Mouse (Mus musculus): ENCODE measurements around the gene B3galt6. TPM values are rescaled to one million over a fixed set of nuclear protein-coding genes. Genes with fewer than 3 reads are reported as not detected.

B3galt6 gene
- polyA plus RNA-seq, 1 experiment from 2014 or later, result 26.9 TPM

- Histone ChIP-seq H3K4me3 (replicated peaks) (no peak overlapping the region), H3K36me3 (peaks cover 43% of the 10 kb centered on the region), H3K9ac (replicated peaks) (no peak overlapping the region), H3K27ac (no peak overlapping the region), H3K27me3 (no peaks in the 10 kb centered on the region), H3K4me2 (replicated peaks) (no peak overlapping the region), H3K4me1 (replicated peaks) (no peaks in the 10 kb centered on the region), H3K9me3 (no peaks in the 10 kb centered on the region)
- ATAC-seq, result no peak
- WGBS, result 86% methylated on average over 9 of the region's 9 CpGs
Measured at GRCm38 (mm10) chr4:156023520-156023919, 31.1 kb upstream of the B3galt6 start.

GRCm38 (mm10) chr4:156021942-156022419 lies 29.5 kb upstream of the B3galt6 start:
- H3K4me3 ChIP-seq (replicated peaks), result no peak overlapping the region
- 87% methylated on average over 9 of the region's 9 CpGs for WGBS

GRCm38 (mm10) chr4:156021381-156021780 lies 28.9 kb upstream of the B3galt6 start:
- Histone ChIP-seq H3K4me3 (replicated peaks) (no peak overlapping the region), H3K36me3 (peaks cover 27% of the 10 kb centered on the region), H3K4me1 (replicated peaks) (no peaks in the 10 kb centered on the region), H3K9me3 (no peaks in the 10 kb centered on the region), H3K27me3 (no peaks in the 10 kb centered on the region), H3K9ac (replicated peaks) (no peak overlapping the region), H3K4me2 (replicated peaks) (no peak overlapping the region), H3K27ac (no peak overlapping the region)
- WGBS, result 83% methylated on average over 3 of the region's 3 CpGs
- ATAC-seq, result no peak

More at GRCm38 (mm10) chr4:156021942-156022419, 29.5 kb upstream of the B3galt6 start:
- no peaks in the 10 kb centered on the region for H3K27me3 ChIP-seq
- H3K4me1 ChIP-seq (replicated peaks), result no peaks in the 10 kb centered on the region
- H3K4me2 ChIP-seq (replicated peaks), result no peak overlapping the region
- H3K27ac ChIP-seq, result no peak overlapping the region
- no peak overlapping the region for H3K9ac ChIP-seq (replicated peaks)
- no peaks in the 10 kb centered on the region for H3K9me3 ChIP-seq
- ATAC-seq, result no peak
- peaks cover 28% of the 10 kb centered on the region for H3K36me3 ChIP-seq

DNA sequence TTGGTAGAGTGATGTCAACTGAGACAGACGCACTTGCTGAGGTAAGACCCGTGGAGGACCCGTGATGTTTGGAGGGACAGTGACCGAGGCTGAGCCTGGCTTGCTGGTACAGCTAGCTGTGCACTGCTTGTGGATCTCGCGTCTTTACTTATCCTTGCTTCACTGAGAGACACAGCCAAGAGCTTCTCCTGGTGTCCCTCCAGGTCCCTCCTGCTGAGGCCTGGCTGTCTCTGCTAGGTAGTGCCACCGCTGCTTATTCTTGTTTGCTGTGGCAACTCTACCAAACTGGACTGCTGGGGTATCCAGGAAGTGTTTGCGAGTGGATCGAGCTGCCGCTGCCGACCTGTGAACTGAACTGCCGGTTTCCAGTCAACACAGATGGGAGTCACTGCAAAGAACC lies 27.3 kb upstream of the B3galt6 start:
- no peak for ATAC-seq
- WGBS, result 93% methylated on average over 12 of the region's 12 CpGs

DNA sequence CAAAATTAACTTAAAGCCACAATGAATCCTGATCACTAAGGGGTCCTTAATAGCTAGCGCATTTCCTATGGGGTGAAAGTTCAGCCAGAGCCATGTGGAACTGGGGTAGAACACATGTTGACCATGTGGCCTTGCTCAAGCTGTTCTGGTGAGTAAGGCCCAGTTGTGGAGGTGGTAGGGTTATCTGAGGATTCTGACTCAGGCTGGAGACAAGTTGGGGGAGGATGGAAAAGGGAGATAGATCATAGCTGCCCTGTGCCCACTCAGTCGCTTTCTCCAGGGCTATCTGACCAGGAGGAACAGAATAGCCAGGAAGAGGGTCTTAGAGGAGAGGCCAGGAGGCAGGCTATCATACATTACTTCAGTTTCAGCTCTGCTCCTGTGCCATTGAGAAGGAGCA lies 22.0 kb upstream of the B3galt6 start:
- WGBS, result 91% methylated on average over 2 of the region's 2 CpGs

More for the DNA sequence above, 27.3 kb upstream of the B3galt6 start:
- H3K36me3 ChIP-seq, result peaks cover 29% of the 10 kb centered on the region
- H3K4me3 ChIP-seq (replicated peaks), result no peak overlapping the region
- no peaks in the 10 kb centered on the region for H3K9me3 ChIP-seq
- H3K4me2 ChIP-seq (replicated peaks), result no peak overlapping the region
- no peak overlapping the region for H3K9ac ChIP-seq (replicated peaks)
- H3K27ac ChIP-seq, result no peak overlapping the region
- no peaks in the 10 kb centered on the region for H3K27me3 ChIP-seq
- no peaks in the 10 kb centered on the region for H3K4me1 ChIP-seq (replicated peaks)

GRCm38 (mm10) chr4:156013637-156014036 lies 21.2 kb upstream of the B3galt6 start, which contains the start of gene Tnfrsf4:
Tnfrsf4 (plus strand) TSS chr4:156013843.
- no peak within 1 kb of the TSS for H3K27ac ChIP-seq
- 87% methylated on average over 8 of the region's 8 CpGs for WGBS
- H3K4me3 ChIP-seq (replicated peaks), result no peak within 1 kb of the TSS
- H3K27me3 ChIP-seq, result no peaks in the 10 kb centered on the region
- no peak within 1 kb of the TSS for H3K9ac ChIP-seq (replicated peaks)
- H3K36me3 ChIP-seq, result peaks cover 65% of the 10 kb centered on the region
- ATAC-seq, result no peak
- no peaks in the 10 kb centered on the region for H3K4me1 ChIP-seq (replicated peaks)
- no peak within 1 kb of the TSS for H3K4me2 ChIP-seq (replicated peaks)
- no peaks in the 10 kb centered on the region for H3K9me3 ChIP-seq

More for the DNA sequence above, 22.0 kb upstream of the B3galt6 start:
- no peak for ATAC-seq
- Histone ChIP-seq H3K9me3 (no peaks in the 10 kb centered on the region), H3K4me3 (replicated peaks) (no peak overlapping the region), H3K27ac (no peak overlapping the region), H3K4me1 (replicated peaks) (no peaks in the 10 kb centered on the region), H3K27me3 (no peaks in the 10 kb centered on the region), H3K9ac (replicated peaks) (no peak overlapping the region), H3K36me3 (peaks cover 57% of the 10 kb centered on the region), H3K4me2 (replicated peaks) (no peak overlapping the region)

DNA sequence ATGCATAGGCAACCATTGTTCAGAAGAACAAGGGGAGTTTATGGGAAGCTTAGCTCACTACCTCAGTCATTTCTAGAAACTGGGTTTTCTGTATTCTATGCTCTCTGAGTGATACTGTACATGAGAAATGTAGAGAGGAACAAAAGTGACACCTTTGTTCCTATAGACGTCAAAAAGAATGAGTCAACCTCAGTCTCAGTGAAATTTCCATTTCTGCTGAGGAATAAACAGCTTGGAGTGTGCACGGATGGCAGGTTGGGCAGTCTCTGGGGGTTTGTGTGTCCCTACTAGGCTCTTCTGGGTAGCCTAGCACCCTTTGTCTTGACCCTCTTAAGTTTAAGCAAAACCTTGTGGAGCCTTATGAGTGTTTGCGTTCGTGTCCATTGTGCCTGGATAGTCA lies 15.9 kb upstream of the B3galt6 start:
- peaks cover 88% of the 10 kb centered on the region for H3K36me3 ChIP-seq
- ATAC-seq, result no peak
- H3K27ac ChIP-seq, result no peak overlapping the region
- no peak overlapping the region for H3K4me3 ChIP-seq (replicated peaks)
- no peak overlapping the region for H3K9ac ChIP-seq (replicated peaks)
- no peaks in the 10 kb centered on the region for H3K27me3 ChIP-seq
- H3K9me3 ChIP-seq, result no peaks in the 10 kb centered on the region
- H3K4me2 ChIP-seq (replicated peaks), result no peak overlapping the region
- WGBS, result 94% methylated on average over 4 of the region's 4 CpGs
- no peaks in the 10 kb centered on the region for H3K4me1 ChIP-seq (replicated peaks)

DNA sequence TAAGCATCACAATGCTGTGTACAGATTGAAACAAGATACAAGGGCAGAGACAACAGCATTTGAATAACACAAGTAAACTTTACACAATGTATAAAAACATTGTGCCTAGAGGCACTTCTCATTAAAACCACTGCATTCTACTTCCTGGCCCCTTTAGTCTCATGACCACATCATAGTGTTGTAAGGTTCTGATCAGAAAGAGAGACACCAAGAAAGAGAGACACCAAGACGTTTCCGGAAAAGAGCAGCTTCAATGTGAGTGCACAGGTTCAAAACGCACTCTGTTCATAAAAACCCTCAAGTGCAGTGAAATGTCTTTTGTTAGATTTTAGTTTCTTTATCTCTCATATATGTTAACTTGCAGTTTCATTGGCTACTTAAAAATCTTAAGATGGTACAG lies 11.7 kb upstream of the B3galt6 start:
- Histone ChIP-seq H3K9me3 (no peaks in the 10 kb centered on the region), H3K27me3 (no peaks in the 10 kb centered on the region), H3K4me1 (replicated peaks) (no peaks in the 10 kb centered on the region), H3K36me3 (peaks cover 92% of the 10 kb centered on the region), H3K4me2 (replicated peaks) (no peak overlapping the region), H3K4me3 (replicated peaks) (no peak overlapping the region), H3K9ac (replicated peaks) (no peak overlapping the region), H3K27ac (no peak overlapping the region)
- ATAC-seq, result no peak
- WGBS, result 95% methylated on average over 3 of the region's 3 CpGs

GRCm38 (mm10) chr4:155993606-155994005 lies 1.2 kb upstream of the B3galt6 start:
- Histone ChIP-seq H3K4me3 (replicated peaks) (peak overlapping the region; percentile 89), H3K27ac (peak overlapping the region; percentile 94), H3K9me3 (no peaks in the 10 kb centered on the region), H3K4me1 (replicated peaks) (peaks cover 37% of the 10 kb centered on the region), H3K4me2 (replicated peaks) (peak overlapping the region; percentile 83), H3K9ac (replicated peaks) (peak overlapping the region; percentile 85), H3K36me3 (peaks cover 33% of the 10 kb centered on the region), H3K27me3 (no peaks in the 10 kb centered on the region)
- no peak for ATAC-seq
- WGBS, result 6% methylated on average over 15 of the region's 15 CpGs

- peak; percentile 86 for ATAC-seq
- Histone ChIP-seq H3K9me3 (no peaks in the 10 kb centered on the region), H3K9ac (replicated peaks) (peak overlapping the region; percentile 85), H3K36me3 (peaks cover 27% of the 10 kb centered on the region), H3K27me3 (no peaks in the 10 kb centered on the region), H3K4me1 (replicated peaks) (peaks cover 37% of the 10 kb centered on the region), H3K27ac (peak overlapping the region; percentile 94), H3K4me2 (replicated peaks) (peak overlapping the region; percentile 83), H3K4me3 (replicated peaks) (peak overlapping the region; percentile 89)
- WGBS, result under 1% methylated on average over 70 of the region's 70 CpGs
Measured at GRCm38 (mm10) chr4:155992906-155993547, 578 bp upstream of the B3galt6 start.

DNA sequence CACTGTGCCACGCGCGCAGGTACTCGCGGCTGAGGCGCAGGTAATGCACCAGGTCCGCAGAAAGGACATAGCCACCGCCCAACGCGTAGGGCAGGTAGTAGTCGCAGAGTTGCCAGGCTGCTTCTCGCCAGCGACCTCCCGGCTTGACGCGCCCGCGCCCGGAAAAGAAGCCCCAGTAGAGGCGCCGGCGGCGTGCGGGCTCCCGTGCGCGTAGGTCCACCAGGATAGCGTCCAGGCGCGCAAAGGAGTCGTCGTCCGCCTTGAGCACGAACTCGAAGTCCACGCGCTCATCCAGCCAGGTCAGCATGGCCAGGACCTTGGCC lies 580 bp downstream of the B3galt6 start:
- H3K9ac ChIP-seq (replicated peaks), result peak overlapping the region; percentile 80
- peaks cover 16% of the 10 kb centered on the region for H3K36me3 ChIP-seq
- H3K4me1 ChIP-seq (replicated peaks), result peaks cover 37% of the 10 kb centered on the region
- peak overlapping the region; percentile 89 for H3K4me3 ChIP-seq (replicated peaks)
- no peaks in the 10 kb centered on the region for H3K9me3 ChIP-seq
- H3K27me3 ChIP-seq, result no peaks in the 10 kb centered on the region
- peak overlapping the region; percentile 98 for H3K4me2 ChIP-seq (replicated peaks)
- WGBS, result 32% methylated on average over 37 of the region's 37 CpGs
- peak overlapping the region; percentile 94 for H3K27ac ChIP-seq
- no peak for ATAC-seq

- Histone ChIP-seq H3K36me3 (peaks cover 11% of the 10 kb centered on the region), H3K4me1 (replicated peaks) (peaks cover 37% of the 10 kb centered on the region), H3K4me2 (replicated peaks) (peak overlapping the region; percentile 98), H3K4me3 (replicated peaks) (peak overlapping the region; percentile 89), H3K27ac (peak overlapping the region; percentile 94), H3K9ac (replicated peaks) (peak overlapping the region; percentile 80), H3K27me3 (no peaks in the 10 kb centered on the region), H3K9me3 (no peaks in the 10 kb centered on the region)
- peak; percentile 11 for ATAC-seq
- WGBS, result 91% methylated on average over 22 of the region's 22 CpGs
Measured at GRCm38 (mm10) chr4:155991211-155991907, 1.1 kb downstream of the B3galt6 start.
